9 mouse cellular contexts compared by ENCODE assay signal in genomic region chr10:62217196-62217595, GRCm38 (mm10). TPM values are rescaled to one million over a fixed set of nuclear protein-coding genes. Genes with fewer than 3 reads are reported as not detected.
DNase-seq lines count a peak whose midpoint lies in the region; ATAC-seq and TF ChIP-seq lines count a peak whose summit lies in the region.
"Had no signal": no experiment of that assay in that cellular context is flagged by ENCODE, and none has a peak within 500 bp of the region (broad histone marks: within the 10 kb centered on the region; RNA-seq: fewer than 3 reads in every experiment).

No protein-coding gene starts in this region.

- H3K27me3 ChIP-seq in hindbrain, embryonic 12.5 days: no peaks in the 10 kb centered on the region
- H3K27me3 ChIP-seq in liver, embryonic 14.5 days (ENCODE audit: control insufficient read depth, insufficient read depth, low read length): no peaks in the 10 kb centered on the region

- WGBS in hindbrain, embryonic 12.5 days: 44% methylated on average over 8 of the region's 8 CpGs
- WGBS in liver, embryonic 14.5 days (ENCODE audit: insufficient replicate concordance): 27% methylated on average over 8 of the region's 8 CpGs

- no peak overlapping the region for H3K4me3 ChIP-seq in layer of hippocampus, adult 2 months
- no peak overlapping the region for H3K4me3 ChIP-seq in hindbrain, embryonic 12.5 days
- H3K4me3 ChIP-seq in liver, embryonic 14.5 days (ENCODE audit: insufficient read depth in 1 of 2, low read depth in 2 of 2, low read length in 2 of 2): no peak overlapping the region

- ATAC-seq in hindbrain, embryonic 12.5 days (ENCODE audit: low FRiP score): no peak
- no peak for ATAC-seq in liver, embryonic 14.5 days (ENCODE audit: insufficient read depth)

- no peak overlapping the region for H3K9ac ChIP-seq in hindbrain, embryonic 12.5 days
- peak overlapping the region; percentile 43 for H3K9ac ChIP-seq in liver, embryonic 14.5 days (replicated peaks)

- H3K36me3 ChIP-seq in hindbrain, embryonic 12.5 days: no peaks in the 10 kb centered on the region
- no peaks in the 10 kb centered on the region for H3K36me3 ChIP-seq in liver, embryonic 14.5 days (replicated peaks; ENCODE audit: control insufficient read depth, insufficient read depth, low read depth)

- TF ChIP-seq EP300 in liver, embryonic 14.5 days (IDR thresholded peaks at IDR 0.05; ENCODE audit: low read depth): no peak

- H3K9me3 ChIP-seq in hindbrain, embryonic 12.5 days (replicated peaks): no peaks in the 10 kb centered on the region
- no peaks in the 10 kb centered on the region for H3K9me3 ChIP-seq in liver, embryonic 14.5 days (ENCODE audit: control insufficient read depth, low read length)

- no peaks in the 10 kb centered on the region; the same call in 1 of the 2 replicates for H3K4me1 ChIP-seq in hindbrain, embryonic 12.5 days
- H3K4me1 ChIP-seq in liver, embryonic 14.5 days (replicated peaks; ENCODE audit: control insufficient read depth in 2 of 2, insufficient read depth in 2 of 2, low read length in 1 of 2): peaks cover 47 to 70% of the 10 kb centered on the region in 2 experiments

- no peak overlapping the region for H3K4me2 ChIP-seq in hindbrain, embryonic 12.5 days (replicated peaks)
- peak overlapping the region; percentile 68 for H3K4me2 ChIP-seq in liver, embryonic 14.5 days (ENCODE audit: low read depth)

- TF ChIP-seq CTCF in layer of hippocampus, adult 2 months (conservative IDR thresholded peaks at IDR 0.05): no peak
- TF ChIP-seq CTCF in liver, embryonic 14.5 days (IDR thresholded peaks at IDR 0.05; ENCODE audit: low read depth): no peak

- no peak for DNase-seq in layer of hippocampus, adult 2 months (ENCODE audit: low spot score in 2 of 2)
- DNase-seq in layer of hippocampus, adult 11-12 months (ENCODE audit: low spot score): no peak
- no peak for DNase-seq in liver, embryonic 14.5 days (ENCODE audit: low read depth in 3 of 3, low spot score in 3 of 3)
- DNase-seq in retina, postnatal 7 days (ENCODE audit: low read depth, low spot score): peak; percentile 40
- no peak for DNase-seq in adipocyte (ENCODE audit: low spot score)
- DNase-seq in frontal cortex, postnatal 10 days (ENCODE audit: low spot score in 2 of 2): no peak
- DNase-seq in ovary, postnatal 10 days (ENCODE audit: low spot score): no peak

- H3K27ac ChIP-seq in layer of hippocampus, adult 2 months: peak overlapping the region; percentile 64
- H3K27ac ChIP-seq in hindbrain, embryonic 12.5 days: peak overlapping the region; percentile 31; the same call in 1 of the 2 replicates
- peak overlapping the region; percentile 83 for H3K27ac ChIP-seq in liver, embryonic 14.5 days

RNA-seq across cellular contexts. Expression of gene Tspan15, which starts 13.9 kb away (rescaled TPM):
- 10 to 100 TPM; 13.6 to 15.9 TPM for total RNA-seq in layer of hippocampus, adult 2 months (2021)
- polyA plus RNA-seq in hindbrain, embryonic 12.5 days (2016; fragmentation: Nextera tagmentation; extraction: Ambion mirVana): 15.7 and 16.0 TPM in 2 replicates
- polyA plus RNA-seq in liver, embryonic 14.5 days (2012; rRNA removed): 7.3 and 11.0 TPM in 2 replicates
- polyA plus RNA-seq in liver, embryonic 14.5 days (2014; fragmentation: Nextera tagmentation; extraction: Ambion mirVana): 7.3 and 9.8 TPM in 2 replicates

RNA-seq across cellular contexts. Expression of gene Tacr2, which starts 35.0 kb away (rescaled TPM):
- not detected for total RNA-seq in layer of hippocampus, adult 2 months (2021)
- polyA plus RNA-seq in hindbrain, embryonic 12.5 days (2016; fragmentation: Nextera tagmentation; extraction: Ambion mirVana): not detected in 2 replicates
- polyA plus RNA-seq in liver, embryonic 14.5 days (2012; rRNA removed): not detected in 2 replicates
- polyA plus RNA-seq in liver, embryonic 14.5 days (2014; fragmentation: Nextera tagmentation; extraction: Ambion mirVana): not detected in 2 replicates
- total RNA-seq: hematopoietic stem cell, adult 5-6 weeks had no signal

Comparison
In these comparisons a context has a peak if more than half of its experiments do, and no peak if none do; other contexts are left out.
1. H3K27ac ChIP-seq: peak in every context shown above with its lines; median percentile 83 in liver, embryonic 14.5 days; 64 in layer of hippocampus, adult 2 months; 31 in hindbrain, embryonic 12.5 days.